Comparison of ENCODE assay signal across 8 mouse cellular contexts in genomic region chr12:86885336-86885735, GRCm38 (mm10). TPM values are rescaled to one million over a fixed set of nuclear protein-coding genes. Genes with fewer than 3 reads are reported as not detected.
DNase-seq lines count a peak whose midpoint lies in the region; ATAC-seq and TF ChIP-seq lines count a peak whose summit lies in the region.

No protein-coding gene starts in this region.

- peak overlapping the region; percentile 90 for H3K4me3 ChIP-seq in kidney, postnatal 0 days (replicated peaks; ENCODE audit: low read depth, low read length)
- peak overlapping the region; percentile 91 for H3K4me3 ChIP-seq in embryonic facial prominence, embryonic 13.5 days
- H3K4me3 ChIP-seq in intestine, embryonic 15.5 days (replicated peaks), result peak overlapping the region; percentile 54
- H3K4me3 ChIP-seq in midbrain, postnatal 0 days (ENCODE audit: low read depth, low read length), result peak overlapping the region; percentile 92

- DNase-seq in kidney, postnatal 0 days (ENCODE audit: low spot score), result no peak
- no peak for DNase-seq in kidney, adult 18-20 months
- DNase-seq in midbrain, postnatal 0 days (ENCODE audit: low spot score), result no peak
- DNase-seq in gastrocnemius, postnatal 25 days, result no peak
- DNase-seq in adipocyte (ENCODE audit: low spot score), result no peak

- peak overlapping the region; percentile 93 for H3K4me2 ChIP-seq in kidney, postnatal 0 days (ENCODE audit: low read length)
- peak overlapping the region; percentile 97 for H3K4me2 ChIP-seq in embryonic facial prominence, embryonic 13.5 days
- H3K4me2 ChIP-seq in intestine, embryonic 15.5 days (replicated peaks), result peak overlapping the region; percentile 89
- peak overlapping the region; percentile 90 for H3K4me2 ChIP-seq in midbrain, postnatal 0 days (ENCODE audit: low read depth, low read length, poor library complexity, severe bottlenecking)

- H3K9ac ChIP-seq in kidney, postnatal 0 days (ENCODE audit: low read depth, low read length), result peak overlapping the region; percentile 97; the same call in 1 of the 2 replicates
- H3K9ac ChIP-seq in embryonic facial prominence, embryonic 13.5 days, result peak overlapping the region; percentile 99
- peak overlapping the region; percentile 33; the same call in 1 of the 2 replicates for H3K9ac ChIP-seq in intestine, embryonic 15.5 days
- H3K9ac ChIP-seq in midbrain, postnatal 0 days (replicated peaks; ENCODE audit: low read length, poor library complexity, severe bottlenecking), result peak overlapping the region; percentile 100; the same call in 1 of the 2 replicates

- H3K27me3 ChIP-seq in kidney, postnatal 0 days (ENCODE audit: insufficient read depth, low read length), result no peaks in the 10 kb centered on the region
- H3K27me3 ChIP-seq in embryonic facial prominence, embryonic 13.5 days, result no peaks in the 10 kb centered on the region
- no peaks in the 10 kb centered on the region for H3K27me3 ChIP-seq in intestine, embryonic 15.5 days (replicated peaks)
- no peaks in the 10 kb centered on the region for H3K27me3 ChIP-seq in midbrain, postnatal 0 days (ENCODE audit: insufficient read depth, low read length)

- no peak for TF ChIP-seq CTCF in kidney, postnatal 0 days (IDR thresholded peaks at IDR 0.05; ENCODE audit: low read depth)
- TF ChIP-seq CTCF in midbrain, postnatal 0 days (IDR thresholded peaks at IDR 0.05), result no peak

- H3K4me1 ChIP-seq in kidney, postnatal 0 days (replicated peaks; ENCODE audit: insufficient read depth, low read length), result peaks cover 33% of the 10 kb centered on the region
- peaks cover 68% of the 10 kb centered on the region for H3K4me1 ChIP-seq in embryonic facial prominence, embryonic 13.5 days
- peaks cover 51% of the 10 kb centered on the region for H3K4me1 ChIP-seq in intestine, embryonic 15.5 days (replicated peaks)
- peaks cover 33% of the 10 kb centered on the region for H3K4me1 ChIP-seq in midbrain, postnatal 0 days (ENCODE audit: insufficient read depth, low read length)

- WGBS in kidney, postnatal 0 days, result 10% methylated on average over 6 of the region's 6 CpGs
- 11% methylated on average over 6 of the region's 6 CpGs for WGBS in embryonic facial prominence, embryonic 13.5 days
- WGBS in intestine, embryonic 15.5 days, result 9% methylated on average over 6 of the region's 6 CpGs
- 6% methylated on average over 6 of the region's 6 CpGs for WGBS in midbrain, postnatal 0 days

- H3K27ac ChIP-seq in kidney, postnatal 0 days, result peak overlapping the region; percentile 100
- peak overlapping the region; percentile 100 for H3K27ac ChIP-seq in embryonic facial prominence, embryonic 13.5 days
- H3K27ac ChIP-seq in intestine, embryonic 15.5 days, result peak overlapping the region; percentile 62
- H3K27ac ChIP-seq in midbrain, postnatal 0 days (ENCODE audit: low read depth, low read length), result peak overlapping the region; percentile 99

- no peak for ATAC-seq in kidney, postnatal 0 days (replicated peaks; ENCODE audit: low FRiP score, low read depth)
- no peak for ATAC-seq in embryonic facial prominence, embryonic 13.5 days (ENCODE audit: insufficient number of reproducible peaks, insufficient read depth, low FRiP score, low TSS enrichment, low read depth)
- no peak for ATAC-seq in intestine, embryonic 15.5 days
- ATAC-seq in midbrain, postnatal 0 days (ENCODE audit: low FRiP score), result no peak
- ATAC-seq in erythroblast, adult 5-6 weeks (replicated peaks; ENCODE audit: low FRiP score, poor library complexity, severe bottlenecking), result no peak

- no peaks in the 10 kb centered on the region for H3K9me3 ChIP-seq in kidney, postnatal 0 days (replicated peaks; ENCODE audit: low read length)
- H3K9me3 ChIP-seq in embryonic facial prominence, embryonic 13.5 days, result no peaks in the 10 kb centered on the region
- no peaks in the 10 kb centered on the region for H3K9me3 ChIP-seq in intestine, embryonic 15.5 days
- H3K9me3 ChIP-seq in midbrain, postnatal 0 days (ENCODE audit: low read length), result no peaks in the 10 kb centered on the region

- no peaks in the 10 kb centered on the region for H3K36me3 ChIP-seq in kidney, postnatal 0 days (ENCODE audit: insufficient read depth, low read length)
- peaks cover 13% of the 10 kb centered on the region for H3K36me3 ChIP-seq in embryonic facial prominence, embryonic 13.5 days
- H3K36me3 ChIP-seq in intestine, embryonic 15.5 days, result no peaks in the 10 kb centered on the region
- peaks cover 3% of the 10 kb centered on the region; the same call in 1 of the 2 replicates for H3K36me3 ChIP-seq in midbrain, postnatal 0 days (ENCODE audit: insufficient read depth, low read length)

RNA-seq across cellular contexts. Expression of gene Irf2bpl, which starts 0.7 kb away (rescaled TPM):
- 52.1 and 57.9 TPM in 2 replicates for polyA plus RNA-seq in kidney, postnatal 0 days (2015; fragmentation: Nextera tagmentation; extraction: Ambion mirVana)
- polyA plus RNA-seq in embryonic facial prominence, embryonic 13.5 days (2015; fragmentation: Nextera tagmentation; extraction: Ambion mirVana), result 36.5 and 37.7 TPM in 2 replicates
- polyA plus RNA-seq in intestine, embryonic 15.5 days (2015; fragmentation: Nextera tagmentation; extraction: Ambion mirVana), result 19.6 and 22.4 TPM in 2 replicates
- total RNA-seq in midbrain, postnatal 0 days (2014; rRNA removed), result 171 and 191 TPM in 2 replicates
- polyA plus RNA-seq in midbrain, postnatal 0 days (2015; fragmentation: Nextera tagmentation; extraction: Ambion mirVana), result 74.2 and 86.2 TPM in 2 replicates
- total RNA-seq in gastrocnemius, postnatal 25 days (2021), result 10 to 100 TPM; 22.0 to 24.0 TPM
- total RNA-seq in erythroblast, adult 5-6 weeks (2015; ENCODE audit: low replicate concordance), result 0.21 and 0.77 TPM in 2 replicates
- total RNA-seq in erythroblast, adult 5-6 weeks (2017; ENCODE audit: low replicate concordance), result 0.42 TPM in 1 of 2 replicates, not detected in the other

Comparison
In these comparisons a context has a peak if more than half of its experiments do, and no peak if none do; other contexts are left out.
1. H3K9ac ChIP-seq: peak in every context shown above with its lines; median percentile 100 in midbrain, postnatal 0 days; 99 in embryonic facial prominence, embryonic 13.5 days; 97 in kidney, postnatal 0 days; 33 in intestine, embryonic 15.5 days.